Mouse (Mus musculus): ENCODE data around the gene Srpk1.
A peak's percentile ranks its signal among the peaks of the same experiment; 100 is the strongest.
"Not testable (repeated sequence)": the region's sequence is repeated elsewhere in the genome, so short reads cannot be mapped to it uniquely, and the experiment has no call there.

The Srpk1 gene

DNA sequence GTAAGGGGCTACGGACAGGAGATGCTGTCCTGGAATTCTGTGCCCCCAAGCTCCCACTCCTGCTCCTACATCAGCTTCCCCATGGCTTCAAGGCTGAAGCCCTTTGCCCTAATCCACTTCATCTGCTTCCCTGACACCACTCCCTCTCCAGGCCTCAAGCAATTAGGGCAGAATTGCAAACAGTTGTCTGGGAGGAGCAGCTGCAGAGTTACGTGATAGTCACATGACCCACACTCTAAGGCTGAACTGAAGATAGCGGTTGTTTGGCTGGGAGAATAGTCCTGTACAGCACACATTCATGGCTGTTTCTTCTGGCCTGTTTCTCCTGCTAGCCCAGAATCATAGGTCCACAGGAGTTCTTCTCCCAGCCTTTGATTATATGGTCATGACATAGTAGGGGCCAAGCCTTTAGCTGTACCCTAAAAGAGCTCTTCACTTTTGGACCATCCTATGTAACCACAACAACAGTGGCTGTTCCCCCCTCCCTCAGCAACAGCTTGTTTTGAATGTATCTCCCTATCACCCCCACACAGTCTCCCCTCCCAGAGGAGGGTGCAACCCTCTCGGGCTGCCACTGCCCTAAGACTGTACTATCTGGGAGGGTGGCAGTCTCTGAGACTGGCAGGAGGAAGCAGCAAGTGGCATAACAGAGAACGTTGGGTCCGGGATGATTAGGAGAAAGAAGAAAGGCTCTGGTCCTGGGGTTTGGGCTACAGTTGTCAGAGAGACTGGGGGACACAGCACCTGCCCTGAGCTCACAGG lies 65.7 kb downstream of the Srpk1 start:
- no peak for DNase-seq (ENCODE audit: low read depth, low spot score)

DNA sequence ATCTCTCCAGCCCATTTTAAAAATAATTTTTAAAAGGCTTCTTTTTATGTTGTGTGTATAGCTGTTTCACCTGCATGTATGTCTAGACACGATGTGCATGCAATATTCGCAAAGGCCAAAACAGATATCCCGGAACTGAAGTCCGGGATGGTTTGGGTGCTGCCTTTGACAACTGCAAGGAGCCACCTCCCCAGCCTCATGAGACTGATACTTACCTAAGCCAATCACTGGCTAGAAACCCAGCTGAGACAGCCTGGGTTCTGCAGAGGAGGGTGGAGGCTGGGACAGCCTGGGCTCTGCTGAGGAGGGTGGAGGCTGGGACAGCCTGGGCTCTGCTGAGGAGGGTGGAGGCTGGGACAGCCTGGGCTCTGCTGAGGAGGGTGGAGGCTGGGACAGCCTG lies 68.5 kb downstream of the Srpk1 start:
- DNase-seq (ENCODE audit: low read depth, low spot score) = not testable (repeated sequence)

DNA sequence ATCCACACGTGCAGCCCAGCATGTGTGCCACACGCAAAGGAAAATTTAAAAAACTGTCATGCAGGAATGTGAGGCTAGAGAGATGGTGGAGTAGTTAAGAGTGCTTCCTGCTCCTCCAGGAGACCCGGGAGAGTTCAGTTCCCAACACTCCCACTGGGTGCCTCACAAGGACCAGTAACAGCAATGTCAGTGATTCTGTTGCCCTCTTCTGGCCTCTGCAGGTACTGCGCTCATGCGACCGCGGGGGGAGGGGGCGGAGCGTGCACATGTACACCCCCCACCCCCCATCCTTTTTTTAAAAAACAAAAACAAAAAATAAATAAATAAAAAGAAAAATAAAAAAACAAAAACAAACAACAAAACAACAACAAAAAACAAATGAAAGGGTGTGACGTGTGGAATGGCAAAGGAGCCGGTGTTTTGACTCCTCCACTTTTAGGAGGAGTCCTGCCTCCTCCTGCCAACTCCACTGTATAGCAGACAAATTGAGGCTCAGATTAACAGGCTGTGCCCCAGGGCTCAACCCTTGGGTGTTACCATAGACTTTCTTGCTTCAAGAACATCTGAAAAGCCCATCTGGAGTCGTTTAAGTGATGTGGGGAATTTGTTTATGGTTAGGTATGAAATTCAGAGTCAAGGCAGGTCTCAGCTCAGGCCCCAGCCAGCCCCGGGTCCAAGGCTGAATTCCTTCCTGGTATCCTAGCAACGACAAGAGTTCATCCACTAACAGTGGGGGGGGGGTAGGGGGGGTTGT lies 69.3 kb downstream of the Srpk1 start:
- peak; percentile 70 for DNase-seq (ENCODE audit: low read depth, low spot score)

DNA sequence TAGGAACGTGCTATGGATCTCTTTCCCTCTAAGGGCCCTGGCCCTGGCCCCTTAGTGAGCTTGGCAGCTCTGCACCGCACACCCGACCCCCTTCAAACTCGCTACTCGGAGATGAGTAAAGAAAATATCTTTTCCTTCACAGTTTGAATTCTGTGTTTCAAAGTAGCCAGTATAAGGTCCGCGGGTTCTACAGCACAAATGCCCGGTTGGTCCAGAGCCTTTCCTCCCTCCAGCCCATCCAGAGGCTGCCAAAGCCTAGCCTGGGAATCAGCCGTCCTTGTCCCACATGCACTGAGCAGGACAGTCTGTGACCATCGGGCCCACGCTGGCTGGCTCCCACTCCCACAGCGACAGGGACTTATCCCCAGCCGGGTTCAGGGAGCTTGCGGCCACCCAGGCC lies 73.4 kb downstream of the Srpk1 start, which contains the start of gene Clpsl2:
Gene Clpsl2 (plus strand): TSS at position 301 of the 400 bp plus-strand sequence.
- DNase-seq (ENCODE audit: low read depth, low spot score) = no peak

DNA sequence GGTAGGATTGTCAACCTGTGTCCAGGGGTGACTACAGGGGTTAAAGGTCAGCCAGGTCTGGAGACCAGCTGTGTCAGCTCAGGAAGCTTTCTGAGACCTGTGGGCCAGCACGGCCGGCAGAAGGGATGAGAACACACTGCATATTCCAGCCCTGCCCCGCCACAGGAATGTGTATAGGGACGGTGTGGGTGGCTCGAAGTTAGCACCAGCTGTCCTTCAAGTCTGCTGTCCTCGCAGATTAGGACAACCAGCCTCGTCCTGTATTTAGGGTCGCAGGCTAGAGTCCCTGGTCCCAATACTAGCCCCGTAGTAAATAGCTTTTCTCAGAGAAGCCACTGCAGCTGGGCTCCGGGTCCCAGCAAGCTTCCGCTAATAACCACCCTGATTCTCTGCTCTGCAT lies 74.0 kb downstream of the Srpk1 start:
- DNase-seq (ENCODE audit: low read depth, low spot score) = no peak

DNA sequence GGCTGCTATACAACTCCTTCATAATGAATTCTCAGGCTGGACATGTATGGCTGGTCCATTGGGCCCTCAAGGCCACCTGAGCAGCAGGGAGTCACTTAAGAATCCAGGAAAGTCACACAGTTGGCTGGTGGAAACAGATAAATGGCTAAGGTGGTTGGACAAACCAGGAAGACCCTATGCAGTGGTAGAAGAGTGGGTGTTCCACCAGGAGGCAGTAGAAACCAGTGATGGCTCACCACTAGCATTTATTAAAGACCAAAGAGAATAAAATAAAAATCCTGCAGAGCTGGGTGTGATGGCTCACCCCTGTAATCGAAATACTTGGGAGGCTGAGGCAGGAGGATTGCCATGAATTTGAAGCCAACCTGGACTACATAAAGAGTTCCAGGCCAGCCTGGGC lies 75.6 kb downstream of the Srpk1 start:
- no peak for DNase-seq (ENCODE audit: low read depth, low spot score)

DNA sequence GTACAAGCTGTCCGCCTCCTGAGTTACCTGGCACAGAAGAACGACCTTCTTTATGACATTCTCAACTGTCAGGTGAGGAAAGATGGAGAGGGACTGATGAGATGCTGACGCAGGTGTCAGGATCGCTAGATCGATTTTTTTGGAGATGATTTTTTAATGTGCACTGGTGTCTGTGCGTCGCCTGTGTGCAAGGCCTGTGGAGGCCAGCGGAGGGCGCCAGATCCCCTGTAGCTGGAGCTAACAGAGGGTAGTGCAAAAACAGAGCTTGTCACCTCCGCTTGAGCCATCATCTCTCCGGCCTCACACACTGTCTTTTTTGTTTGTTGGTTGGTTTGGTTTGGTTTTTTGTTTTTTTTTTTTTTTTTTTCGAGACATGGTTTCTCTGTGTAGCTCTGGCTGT lies 84.6 kb downstream of the Srpk1 start:
- DNase-seq (ENCODE audit: low read depth, low spot score) = no peak
